Mouse (Mus musculus): ENCODE measurements around the gene Zfp574. TPM values are rescaled to one million over a fixed set of nuclear protein-coding genes. Genes with fewer than 3 reads are reported as not detected.

The Zfp574 gene
- polyA plus RNA-seq, 1 experiment from 2014 or later, result 44.4 TPM

- H3K27ac ChIP-seq (replicated peaks), result no peak overlapping the region
- H3K36me3 ChIP-seq, result no peaks in the 10 kb centered on the region
- H3K4me3 ChIP-seq, result no peak overlapping the region
- H3K9me3 ChIP-seq (replicated peaks), result no peaks in the 10 kb centered on the region
- H3K4me1 ChIP-seq, result peaks cover 25% of the 10 kb centered on the region
- 66% methylated on average over 13 of the region's 13 CpGs for WGBS
- H3K27me3 ChIP-seq (ENCODE audit: low read depth, poor library complexity, severe bottlenecking), result peaks cover 50% of the 10 kb centered on the region
- DNase-seq (ENCODE audit: low spot score), result no peak
These were observed 57.1 kb downstream of the Zfp574 start for GRCm38 (mm10) chr7:25129390-25129979.

- H3K27me3 ChIP-seq (ENCODE audit: low read depth, poor library complexity, severe bottlenecking), result peaks cover 61% of the 10 kb centered on the region
- 83% methylated on average over 11 of the region's 11 CpGs for WGBS
- no peak overlapping the region for H3K27ac ChIP-seq (replicated peaks)
- peaks cover 2% of the 10 kb centered on the region; the same call in 1 of the 2 replicates for H3K36me3 ChIP-seq
- no peak for DNase-seq (ENCODE audit: low spot score)
- H3K4me3 ChIP-seq, result no peak overlapping the region
- peaks cover 2% of the 10 kb centered on the region; the same call in 1 of the 2 replicates for H3K9me3 ChIP-seq (replicated peaks)
- H3K4me1 ChIP-seq, result peaks cover 35% of the 10 kb centered on the region
These were observed 58.2 kb downstream of the Zfp574 start for GRCm38 (mm10) chr7:25130565-25130964.

- 89% methylated on average over 11 of the region's 11 CpGs for WGBS
- no peak overlapping the region for H3K4me3 ChIP-seq
- no peak overlapping the region for H3K27ac ChIP-seq (replicated peaks)
- H3K4me1 ChIP-seq, result peaks cover 35% of the 10 kb centered on the region
- no peak for DNase-seq (ENCODE audit: low spot score)
- peaks cover 8% of the 10 kb centered on the region; the same call in 1 of the 2 replicates for H3K9me3 ChIP-seq (replicated peaks)
- H3K36me3 ChIP-seq, result peaks cover 4% of the 10 kb centered on the region; the same call in 1 of the 2 replicates
- H3K27me3 ChIP-seq (ENCODE audit: low read depth, poor library complexity, severe bottlenecking), result peaks cover 68% of the 10 kb centered on the region
These were observed 58.9 kb downstream of the Zfp574 start for GRCm38 (mm10) chr7:25131247-25131646.

- 7% methylated on average over 25 of the region's 25 CpGs for WGBS
- H3K9me3 ChIP-seq (replicated peaks), result peaks cover 8% of the 10 kb centered on the region; the same call in 1 of the 2 replicates
These were observed 60.1 kb downstream of the Zfp574 start for GRCm38 (mm10) chr7:25132318-25132960.

More at GRCm38 (mm10) chr7:25132318-25132960, 60.1 kb downstream of the Zfp574 start:
- Histone ChIP-seq H3K4me1 (peaks cover 35% of the 10 kb centered on the region), H3K27me3 (ENCODE audit: low read depth, poor library complexity, severe bottlenecking) (peaks cover 76% of the 10 kb centered on the region), H3K27ac (replicated peaks) (no peak overlapping the region), H3K36me3 (peaks cover 4% of the 10 kb centered on the region; the same call in 1 of the 2 replicates), H3K4me3 (peak overlapping the region; percentile 43)
- no peak for DNase-seq (ENCODE audit: low spot score)

Small RNA genes lying within 50 kb of the gene (microRNA-seq; reads per million reads assigned to microRNA genes)
- gene Mir6537, result not detected

Other genes with a start within 250 kb of the Zfp574 start
- 15.7 and 17.2 TPM in 2 replicates for gene Gm9844, start 210.4 kb upstream of the Zfp574 start, polyA plus RNA-seq (2016; fragmentation: Nextera tagmentation; extraction: Ambion mirVana)
- gene Lypd4, start 202.6 kb upstream of the Zfp574 start, polyA plus RNA-seq (2016; fragmentation: Nextera tagmentation; extraction: Ambion mirVana), result not detected in 2 replicates
- gene Dmrtc2, start 202.5 kb upstream of the Zfp574 start, polyA plus RNA-seq (2016; fragmentation: Nextera tagmentation; extraction: Ambion mirVana), result 0.14 TPM in 1 of 2 replicates, not detected in the other
- 1,942 and 2,205 TPM in 2 replicates for gene Rps19, start 188.2 kb upstream of the Zfp574 start, polyA plus RNA-seq (2016; fragmentation: Nextera tagmentation; extraction: Ambion mirVana)
- gene Cd79a, start 175.2 kb upstream of the Zfp574 start, polyA plus RNA-seq (2016; fragmentation: Nextera tagmentation; extraction: Ambion mirVana), result 0.15 and 0.23 TPM in 2 replicates
- gene Arhgef1, start 169.7 kb upstream of the Zfp574 start, polyA plus RNA-seq (2016; fragmentation: Nextera tagmentation; extraction: Ambion mirVana), result 60.4 and 62.5 TPM in 2 replicates
- gene Gm4881, start 128.1 kb upstream of the Zfp574 start, polyA plus RNA-seq (2016; fragmentation: Nextera tagmentation; extraction: Ambion mirVana), result 0.63 and 0.81 TPM in 2 replicates
- 89.0 and 109 TPM in 2 replicates for gene Rabac1, start 99.8 kb upstream of the Zfp574 start, polyA plus RNA-seq (2016; fragmentation: Nextera tagmentation; extraction: Ambion mirVana)
- gene Atp1a3, start 66.6 kb upstream of the Zfp574 start, polyA plus RNA-seq (2016; fragmentation: Nextera tagmentation; extraction: Ambion mirVana), result 11.1 and 27.0 TPM in 2 replicates
- 5.4 and 7.5 TPM in 2 replicates for gene Grik5, start 221 bp upstream of the Zfp574 start, polyA plus RNA-seq (2016; fragmentation: Nextera tagmentation; extraction: Ambion mirVana)
- gene Pou2f2, start 107.2 kb downstream of the Zfp574 start, polyA plus RNA-seq (2016; fragmentation: Nextera tagmentation; extraction: Ambion mirVana), result 13.6 and 26.5 TPM in 2 replicates
- gene Dedd2, start 148.0 kb downstream of the Zfp574 start, polyA plus RNA-seq (2016; fragmentation: Nextera tagmentation; extraction: Ambion mirVana), result 8.4 TPM in 2 replicates
- 2.7 and 2.8 TPM in 2 replicates for gene Zfp526, start 148.9 kb downstream of the Zfp574 start, polyA plus RNA-seq (2016; fragmentation: Nextera tagmentation; extraction: Ambion mirVana)
- 9.3 and 10.5 TPM in 2 replicates for gene Gsk3a, start 165.3 kb downstream of the Zfp574 start, polyA plus RNA-seq (2016; fragmentation: Nextera tagmentation; extraction: Ambion mirVana)
- 6.9 and 7.3 TPM in 2 replicates for gene Erf, start 178.2 kb downstream of the Zfp574 start, polyA plus RNA-seq (2016; fragmentation: Nextera tagmentation; extraction: Ambion mirVana)
- gene Cic, start 195.1 kb downstream of the Zfp574 start, polyA plus RNA-seq (2016; fragmentation: Nextera tagmentation; extraction: Ambion mirVana), result 18.5 and 21.7 TPM in 2 replicates
- 293 and 325 TPM in 2 replicates for gene Pafah1b3, start 225.4 kb downstream of the Zfp574 start, polyA plus RNA-seq (2016; fragmentation: Nextera tagmentation; extraction: Ambion mirVana)
- gene Prr19, start 228.8 kb downstream of the Zfp574 start, polyA plus RNA-seq (2016; fragmentation: Nextera tagmentation; extraction: Ambion mirVana), result 1.1 and 1.4 TPM in 2 replicates
- 2.1 and 5.1 TPM in 2 replicates for gene Tmem145, start 233.5 kb downstream of the Zfp574 start, polyA plus RNA-seq (2016; fragmentation: Nextera tagmentation; extraction: Ambion mirVana)
- 13.9 and 14.9 TPM in 2 replicates for gene Megf8, start 244.6 kb downstream of the Zfp574 start, polyA plus RNA-seq (2016; fragmentation: Nextera tagmentation; extraction: Ambion mirVana)

Measured in midbrain, embryonic 10.5 days (tissue).